Mouse (Mus musculus) thymus, postnatal 14 days (tissue): ENCODE results near the gene Slit1.

Source experiments
- DNase-seq: peaks from one replicate; pipeline ENCODE4 v3.0.0; 2021

Slit1 gene

DNA sequence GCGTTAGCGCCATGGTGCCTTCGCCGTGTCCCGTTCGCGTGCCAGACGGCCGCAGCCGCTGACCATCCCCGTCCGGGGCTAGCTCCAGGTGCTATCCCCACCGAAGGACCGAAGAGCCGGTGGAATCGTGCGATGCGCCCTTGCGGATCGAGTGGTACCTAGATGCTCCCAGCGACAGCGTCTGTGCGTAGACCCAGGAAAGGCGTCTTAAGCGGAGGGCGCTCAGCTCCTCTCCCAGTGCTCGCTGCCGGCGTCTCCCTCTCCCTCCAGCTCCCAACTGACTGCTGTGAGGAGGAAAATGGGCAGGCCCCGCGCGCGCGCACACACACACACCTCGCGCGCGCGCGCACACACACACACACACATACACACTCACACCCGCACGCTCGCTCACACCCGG lies at the start of gene Slit1:
Slit1 (minus strand) TSS at position 270 of the 400 bp plus-strand sequence.
- no peak for DNase-seq

DNA sequence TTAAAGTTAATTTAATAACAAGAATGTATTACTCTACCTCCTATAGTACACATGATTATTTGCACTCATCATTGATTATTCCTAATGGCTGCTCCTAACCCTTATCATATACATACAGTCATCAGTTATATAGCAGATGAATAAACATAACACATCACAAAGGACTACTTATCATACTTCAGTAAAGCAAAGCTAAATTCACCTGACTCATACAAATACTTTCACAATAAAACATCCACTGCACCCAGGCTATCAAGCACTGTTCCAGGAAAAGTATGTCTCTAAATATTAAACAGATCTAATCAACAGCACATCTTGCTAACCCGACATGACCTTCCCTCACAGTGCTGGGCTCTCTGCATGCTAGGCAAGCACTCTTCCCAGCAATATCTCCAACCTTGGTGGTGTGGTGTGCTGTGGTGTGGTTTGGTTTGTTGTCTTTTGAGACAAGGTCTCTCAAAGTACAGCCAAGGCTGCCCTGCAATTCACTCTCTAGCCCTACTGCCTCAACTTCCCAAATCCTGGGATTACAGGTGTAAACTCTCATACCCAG lies 49.5 kb upstream of the Slit1 start:
- DNase-seq: no peak

DNA sequence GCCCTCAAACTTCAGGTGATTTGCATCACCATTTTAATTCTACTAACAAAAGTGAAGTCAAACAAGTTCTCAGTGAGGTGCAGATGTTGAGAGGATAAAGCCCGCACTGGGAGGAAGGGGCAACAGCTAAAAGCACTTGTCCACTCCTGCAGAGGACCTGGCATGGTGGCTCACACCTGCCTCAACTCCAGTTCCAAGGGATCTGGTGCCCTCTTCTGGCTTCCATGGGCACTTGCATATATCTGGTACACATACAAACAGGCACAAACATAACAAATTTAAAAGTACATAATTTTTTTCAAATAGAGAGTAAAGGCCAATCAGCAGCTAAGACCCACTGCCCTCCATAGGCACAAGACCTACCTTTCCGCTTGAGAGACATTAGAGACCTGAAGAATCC lies 47.9 kb upstream of the Slit1 start:
- no peak for DNase-seq

DNA sequence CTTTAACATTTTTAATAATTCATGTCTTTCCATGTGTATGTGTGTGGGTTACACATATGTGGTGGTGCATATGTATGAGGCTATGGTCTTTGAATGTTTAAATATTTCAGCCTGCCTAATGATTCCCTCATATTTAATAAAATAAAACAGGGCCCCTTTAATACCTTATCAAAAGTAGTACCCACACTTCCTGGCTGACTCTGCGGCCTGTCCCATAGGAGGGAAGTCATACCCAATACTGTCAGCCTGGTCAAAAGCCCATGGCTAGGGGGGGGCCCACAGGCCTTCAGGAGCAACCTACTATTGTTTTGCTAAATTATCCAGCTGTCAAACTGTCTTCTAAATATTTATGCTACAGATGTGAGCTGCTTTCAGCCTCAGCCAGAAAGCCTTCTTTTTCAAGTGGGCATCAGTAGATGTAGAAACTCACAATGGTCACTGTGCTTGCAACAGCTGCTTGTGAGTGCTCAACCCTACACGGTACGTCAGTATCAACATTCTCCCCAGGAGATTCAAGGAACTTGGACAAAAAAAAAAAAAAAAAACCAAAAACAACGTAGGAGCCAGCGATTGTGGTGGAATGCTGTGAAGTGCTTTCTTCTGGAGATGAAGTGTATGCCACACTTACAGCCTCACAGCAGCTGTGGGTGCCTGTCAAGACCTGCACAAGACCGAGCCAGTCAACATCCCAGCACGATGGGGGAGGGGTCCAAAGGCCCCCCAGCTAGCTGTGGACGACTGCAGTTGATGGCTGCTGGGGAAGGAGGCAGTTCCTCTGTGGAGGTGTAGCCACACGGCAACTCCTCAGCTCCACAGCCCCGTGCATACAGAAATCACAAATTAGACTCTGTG lies 45.9 kb upstream of the Slit1 start:
- DNase-seq: no peak

DNA sequence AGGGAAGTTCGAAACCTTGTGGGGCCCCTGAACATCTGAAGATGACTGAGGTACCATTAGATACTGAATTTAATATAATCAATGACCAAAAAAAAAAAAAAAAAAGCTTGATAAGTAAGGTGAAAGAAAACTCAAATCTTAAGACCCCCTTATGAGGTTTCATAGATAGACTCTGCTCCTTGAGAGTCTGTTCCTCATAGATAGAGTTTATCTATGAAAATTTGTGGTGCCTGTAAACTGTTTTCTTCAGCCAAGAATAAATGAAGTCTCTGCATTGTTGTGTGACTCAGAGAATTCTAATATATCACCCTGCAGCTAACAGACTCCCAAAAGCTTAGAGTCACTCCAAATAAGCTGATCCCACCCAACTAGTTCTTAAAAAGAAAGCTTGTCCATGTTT lies 43.4 kb upstream of the Slit1 start:
- no peak for DNase-seq

DNA sequence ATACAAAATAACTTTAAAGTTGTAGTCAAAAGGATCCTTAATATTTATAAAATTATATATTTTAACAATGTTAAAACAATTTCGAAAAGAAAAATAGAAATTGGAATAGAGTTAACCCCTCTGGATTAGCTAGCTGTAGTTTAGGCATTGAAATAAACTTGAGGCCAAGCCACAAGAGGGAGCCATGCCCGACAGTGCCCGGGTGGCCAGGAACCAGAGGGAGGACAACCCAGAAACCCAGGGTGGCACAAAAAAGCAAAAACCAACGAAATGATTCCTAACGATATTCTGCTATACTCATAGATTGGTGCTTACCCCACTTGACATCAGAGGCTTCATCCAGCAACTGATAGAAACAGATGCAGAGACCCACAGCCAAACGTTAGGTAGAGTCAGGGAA lies 34.0 kb upstream of the Slit1 start:
- DNase-seq: no peak

DNA sequence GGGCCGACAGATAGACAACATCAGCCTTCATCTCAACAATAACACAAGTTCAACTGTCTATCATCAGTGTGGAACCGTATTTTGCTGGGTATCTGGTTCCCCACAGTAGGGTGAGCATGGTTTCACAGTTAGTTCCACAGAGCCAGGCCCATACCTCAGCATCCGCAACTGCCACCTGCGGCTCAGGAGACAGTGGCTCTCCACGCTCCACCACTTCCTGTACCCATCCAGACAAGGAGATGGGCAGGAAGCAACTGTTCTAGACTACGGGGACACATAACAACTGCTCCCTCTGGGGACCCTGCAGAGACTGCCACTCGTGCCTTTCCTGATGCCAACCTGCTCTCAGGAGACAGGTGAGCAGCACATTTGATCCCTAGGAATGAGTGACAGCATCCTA lies 25.2 kb upstream of the Slit1 start:
- peak; percentile 72 for DNase-seq

DNA sequence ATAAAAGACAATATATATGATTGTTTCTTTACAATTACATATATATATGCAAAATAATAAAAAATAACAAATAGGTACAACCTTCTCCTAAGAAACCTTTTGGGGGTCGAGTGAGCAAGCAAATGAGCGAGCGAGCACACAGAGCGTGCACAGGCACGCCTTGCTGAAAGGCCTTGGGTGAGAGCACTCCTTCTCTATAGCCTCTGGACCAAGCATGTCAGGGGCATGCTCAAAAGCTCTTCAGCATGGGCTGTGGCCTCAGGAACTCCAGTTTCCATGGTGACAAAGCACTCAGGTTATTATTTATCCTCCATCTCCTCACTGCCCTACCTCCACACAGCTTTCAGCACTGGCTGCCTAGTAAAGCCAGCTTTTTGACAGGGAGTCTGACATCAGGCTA lies 23.2 kb upstream of the Slit1 start:
- DNase-seq: no peak

DNA sequence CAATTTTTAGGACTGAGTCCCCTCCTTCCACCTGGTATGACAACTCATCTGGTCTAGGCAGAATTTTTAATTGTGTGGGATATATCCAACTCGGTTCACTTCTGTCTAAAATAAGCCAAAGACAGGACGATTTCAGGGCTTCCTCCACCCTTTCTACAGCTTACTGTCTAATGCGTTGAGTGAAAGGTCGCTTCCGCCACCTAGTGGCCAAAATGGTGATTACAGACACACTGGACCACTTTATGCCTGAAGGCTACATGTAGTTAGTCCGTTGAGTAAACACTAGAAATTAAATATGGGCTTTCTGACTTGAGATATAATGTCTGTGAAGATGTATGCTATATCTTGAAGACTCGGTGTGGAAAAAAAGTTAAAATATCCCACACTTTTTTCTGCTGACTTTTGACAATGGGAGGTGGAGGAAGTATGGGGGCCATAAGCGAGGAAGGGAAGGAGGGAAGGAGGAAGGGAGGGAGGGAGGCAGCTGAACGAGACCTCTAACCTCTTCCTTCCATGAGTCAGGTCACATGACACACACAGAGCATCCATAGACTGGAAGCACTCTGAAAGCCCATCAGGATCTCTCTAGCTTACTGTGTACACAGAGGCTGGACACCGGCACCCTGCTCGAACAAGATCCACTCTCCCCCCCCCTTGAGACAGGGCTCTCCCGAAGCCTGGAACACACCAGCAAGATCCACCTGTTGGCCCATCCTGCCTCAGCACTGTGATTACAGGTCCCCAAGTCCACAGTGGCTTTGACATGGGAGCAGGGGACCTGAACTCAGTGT lies 20.6 kb upstream of the Slit1 start:
- DNase-seq: peak; percentile 88

DNA sequence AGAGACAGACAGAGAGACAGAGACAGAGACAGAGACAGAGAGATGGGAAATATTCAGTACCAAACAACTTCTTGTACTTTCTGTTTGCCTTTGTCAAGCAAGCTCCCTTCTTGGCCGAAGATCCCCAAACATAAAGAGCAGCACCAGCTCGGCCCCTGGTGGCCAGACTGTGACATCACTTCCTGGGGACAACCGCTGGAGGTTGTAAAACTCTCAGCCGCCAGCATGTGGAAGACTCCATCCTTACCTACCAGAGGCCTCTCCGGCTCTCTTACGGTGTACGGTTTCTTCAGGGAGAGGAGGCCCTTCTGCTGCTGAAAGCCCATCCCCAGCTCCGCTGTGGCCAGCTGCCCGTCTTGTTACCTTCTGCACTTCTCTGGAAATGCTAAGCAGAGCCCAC lies 18.1 kb upstream of the Slit1 start:
- DNase-seq: no peak

DNA sequence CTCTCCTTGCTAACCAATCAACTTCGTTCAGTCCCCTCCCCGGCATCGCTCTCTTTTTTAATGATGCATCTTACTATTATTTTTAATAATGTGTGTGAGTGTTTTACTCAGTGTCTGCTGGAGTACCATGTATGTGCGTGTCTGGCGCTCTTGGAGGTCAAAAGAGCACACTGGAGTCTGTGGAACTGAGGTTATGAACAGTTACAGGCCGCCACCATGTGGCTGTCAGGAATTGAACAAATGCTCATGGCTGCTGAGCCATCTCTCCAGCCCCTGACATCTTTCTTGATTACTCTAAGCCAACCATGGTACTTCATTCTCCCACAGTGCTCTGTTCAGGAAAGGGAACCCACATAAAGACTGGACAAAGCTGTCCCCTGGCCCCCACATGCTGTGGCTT lies 16.3 kb upstream of the Slit1 start:
- no peak for DNase-seq

DNA sequence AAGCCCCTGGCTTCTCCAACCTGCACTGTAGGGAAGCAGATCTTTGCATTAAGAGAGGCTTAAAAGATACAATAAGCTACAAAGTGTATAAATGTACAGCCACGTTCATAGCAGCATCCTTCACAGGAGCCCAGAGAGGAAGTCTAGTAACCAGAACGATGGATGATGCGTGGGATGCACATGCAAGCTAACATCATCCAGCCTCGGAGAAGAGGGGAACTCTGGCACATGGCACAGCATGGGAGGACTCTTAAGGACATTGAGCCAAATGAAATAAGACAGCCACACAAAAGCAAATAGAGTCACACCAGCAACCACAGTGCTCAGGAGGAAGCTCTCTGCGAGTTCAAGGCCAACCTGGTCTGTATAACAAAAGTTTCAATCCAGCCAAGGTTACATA lies 15.8 kb upstream of the Slit1 start:
- no peak for DNase-seq

DNA sequence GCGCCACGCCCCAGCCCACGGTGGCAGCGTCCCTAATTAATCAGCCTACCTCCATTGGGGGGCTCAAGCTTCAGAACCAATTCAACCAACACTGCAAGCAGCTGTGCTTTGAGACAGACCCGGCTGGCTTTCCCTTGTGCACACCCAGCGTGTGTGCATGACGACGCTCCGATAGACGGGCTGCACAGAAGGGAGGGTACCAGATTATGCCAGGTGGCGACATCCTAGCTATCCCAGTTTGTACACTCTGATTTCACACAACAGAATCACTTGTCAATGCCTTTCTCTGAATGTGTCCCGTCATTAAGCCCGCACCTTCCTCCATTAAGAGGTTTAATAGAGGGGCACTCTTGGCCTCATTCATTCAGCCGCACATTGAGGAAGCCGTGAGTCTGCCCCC lies 11.3 kb upstream of the Slit1 start:
- no peak for DNase-seq

DNA sequence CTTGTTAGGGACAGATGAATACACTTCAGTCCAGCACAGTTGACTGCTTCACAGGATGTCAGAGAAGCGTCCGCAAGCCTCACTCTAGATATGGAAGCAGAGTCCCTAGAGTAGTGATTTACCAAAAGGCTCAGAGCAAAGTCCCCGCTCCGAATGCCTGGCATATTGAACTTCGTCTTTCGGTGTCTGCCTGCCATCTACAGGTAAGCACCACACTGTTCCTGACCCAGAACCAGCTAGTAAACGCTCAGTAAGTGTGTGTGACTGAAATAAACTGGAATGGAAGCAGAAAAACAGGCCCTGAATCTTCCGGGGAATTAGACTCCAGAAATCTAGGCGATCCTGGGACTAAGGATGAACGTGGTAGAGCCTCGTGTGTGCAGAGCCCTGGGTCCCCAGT lies 8.4 kb upstream of the Slit1 start:
- no peak for DNase-seq

DNA sequence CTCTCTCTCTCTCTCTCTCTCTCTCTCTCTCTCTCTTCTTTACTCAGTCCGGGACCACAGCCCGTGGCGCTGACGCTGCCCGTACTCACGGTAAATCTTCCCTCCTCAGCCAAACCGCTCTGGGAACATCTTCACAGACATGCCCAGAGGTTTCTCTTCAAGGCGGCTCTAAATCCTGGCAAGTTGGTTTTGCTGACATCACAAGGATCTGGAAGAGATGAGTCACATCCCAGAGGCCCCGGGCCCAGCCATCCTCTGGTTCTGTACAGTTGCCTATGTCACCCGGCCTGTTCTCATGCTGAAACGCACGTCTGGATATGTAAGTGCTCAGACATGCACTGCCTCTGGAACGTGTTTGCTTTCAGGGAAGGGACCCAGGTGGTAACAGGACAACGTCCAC lies 4.0 kb upstream of the Slit1 start:
- DNase-seq: no peak

DNA sequence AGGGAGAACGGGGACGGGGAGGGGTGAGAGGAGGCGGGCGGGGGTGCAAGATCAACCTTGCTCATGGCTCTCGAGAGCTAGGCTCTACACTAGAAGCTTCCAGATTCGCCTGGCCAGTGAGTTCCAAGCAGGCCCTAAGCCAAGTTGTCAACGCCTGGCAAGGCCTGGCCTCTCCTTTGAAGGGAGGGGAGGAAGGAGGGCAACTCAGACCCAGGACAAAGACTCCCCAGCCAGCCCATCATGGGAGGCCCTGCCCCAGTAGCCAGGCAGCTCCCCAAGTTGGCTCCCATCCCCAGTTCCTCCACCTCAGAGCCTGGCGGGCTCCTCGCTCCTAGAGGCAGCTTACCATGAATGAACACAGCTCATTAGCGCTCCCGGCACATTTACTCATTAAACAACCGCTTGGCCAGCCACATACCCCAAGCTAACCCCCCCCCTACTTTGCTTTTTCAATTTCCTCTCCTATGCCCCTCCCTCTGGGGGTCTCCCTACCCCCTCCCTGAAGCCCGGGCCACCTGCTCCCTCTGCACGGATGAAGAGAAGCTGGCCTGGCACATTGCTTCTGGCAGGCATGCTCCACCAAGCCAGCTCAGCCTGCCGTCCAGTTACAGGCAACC lies 2.6 kb upstream of the Slit1 start:
- no peak for DNase-seq

DNA sequence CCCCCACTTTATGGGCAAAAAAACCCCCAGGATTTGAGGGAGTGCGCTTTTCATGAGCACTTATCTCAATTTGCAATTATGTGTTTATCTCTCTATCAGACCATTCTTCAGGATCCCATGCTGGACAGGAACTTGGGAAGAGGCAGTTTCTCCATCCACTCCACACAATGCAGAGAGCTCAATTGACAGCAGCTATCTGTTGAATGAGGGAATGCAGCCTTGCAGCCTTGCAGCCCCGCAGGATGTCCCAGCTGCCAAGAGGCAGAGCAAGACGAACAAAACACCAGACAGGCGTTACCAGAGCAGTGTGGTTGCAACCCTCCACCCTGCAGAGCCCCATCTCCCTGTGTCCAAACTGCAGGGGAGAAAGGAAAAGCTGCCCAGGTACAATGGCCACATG lies 4.6 kb downstream of the Slit1 start:
- DNase-seq: no peak

DNA sequence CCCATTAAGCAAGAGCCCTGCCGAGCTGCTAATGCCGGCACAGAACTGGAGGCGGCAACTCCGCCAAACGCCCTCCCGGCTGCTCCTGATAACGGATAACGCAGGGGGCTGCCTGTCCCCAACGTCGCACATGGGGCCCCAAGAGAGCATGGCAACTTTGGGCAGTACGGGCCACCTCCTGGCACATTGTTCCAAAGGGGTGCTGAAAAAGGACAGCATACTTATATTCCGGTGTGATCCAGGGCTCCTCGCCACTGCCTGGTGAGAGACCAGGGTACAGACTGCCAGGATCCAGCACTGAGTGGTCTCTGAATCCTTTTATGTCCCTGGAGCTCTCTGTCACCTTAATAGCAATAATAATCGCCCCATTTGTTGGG lies 5.0 kb downstream of the Slit1 start:
- no peak for DNase-seq

DNA sequence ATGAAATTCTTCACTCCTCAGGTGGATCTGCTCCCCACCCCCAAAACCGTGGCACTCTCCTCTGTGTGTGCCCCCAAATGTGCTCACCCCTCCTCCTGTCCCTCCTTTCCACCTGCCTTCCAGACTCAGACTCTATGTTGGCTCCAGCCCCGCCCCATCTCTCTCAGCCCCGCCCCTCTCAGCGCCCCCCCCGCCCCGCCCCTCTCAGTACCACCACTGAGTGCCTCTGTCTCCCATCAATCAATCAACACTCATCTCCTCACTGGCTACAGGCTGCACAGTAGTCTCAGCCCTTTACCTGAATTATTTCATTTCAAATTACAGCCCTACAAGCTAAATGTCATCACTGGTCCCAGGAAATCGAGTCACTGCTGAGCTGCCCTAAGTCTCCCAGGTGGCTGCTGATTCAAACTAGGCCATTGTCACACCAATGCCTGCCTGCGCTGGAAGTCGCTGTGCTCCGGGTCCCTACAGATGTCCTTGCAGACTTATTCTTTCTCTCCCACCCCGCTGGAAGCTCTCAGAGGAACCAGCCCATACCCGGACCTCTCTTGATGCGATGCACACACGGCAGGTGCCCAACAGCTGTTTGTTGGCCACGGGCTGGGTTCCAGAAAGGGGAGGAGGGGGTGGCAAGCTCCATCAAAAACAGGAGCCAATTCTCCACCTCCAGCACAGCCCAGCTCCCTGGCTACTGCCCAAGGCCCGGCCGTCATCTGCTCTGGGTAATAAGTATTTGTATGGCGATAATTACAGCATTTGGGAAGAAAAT lies 5.6 kb downstream of the Slit1 start:
- no peak for DNase-seq

DNA sequence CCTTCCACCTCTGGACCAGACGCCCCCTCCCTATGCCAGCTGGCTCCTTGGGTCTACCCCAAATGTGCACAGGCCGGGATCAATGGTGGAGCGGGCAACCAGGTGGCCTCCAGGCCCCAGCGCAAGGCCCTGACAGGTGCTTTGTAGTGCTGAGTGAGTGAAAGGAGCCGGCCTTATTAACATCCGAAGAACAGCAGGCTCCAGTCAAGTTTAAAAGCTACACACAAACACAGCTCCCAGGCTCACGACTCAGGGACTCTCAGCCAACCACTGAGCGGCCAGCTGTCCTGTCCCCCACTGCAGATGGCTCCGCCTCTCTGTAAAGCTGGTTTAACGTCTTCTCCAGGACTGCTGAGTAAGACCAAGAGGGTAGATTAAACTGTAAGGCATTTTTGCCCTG lies 8.8 kb downstream of the Slit1 start:
- DNase-seq: no peak

DNA sequence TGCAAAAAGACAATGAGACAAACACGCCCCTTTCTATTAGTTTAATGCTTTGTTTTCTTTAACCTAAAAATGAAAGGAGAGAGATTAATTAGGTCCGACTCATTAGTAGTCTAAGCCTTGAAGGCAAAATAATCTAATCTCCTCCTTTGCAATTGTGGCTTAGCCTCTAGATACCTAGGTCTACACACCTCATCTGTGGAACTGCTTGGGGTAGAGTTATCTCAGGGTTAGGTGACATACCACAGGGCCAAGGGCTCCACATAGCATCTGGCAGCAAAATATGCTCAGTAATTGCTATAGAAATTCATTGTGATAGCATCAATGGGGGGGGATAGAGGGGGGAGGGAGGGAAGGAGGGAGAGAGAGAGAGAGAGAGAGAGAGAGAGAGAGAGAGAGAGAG lies 18.0 kb downstream of the Slit1 start:
- DNase-seq: no peak

DNA sequence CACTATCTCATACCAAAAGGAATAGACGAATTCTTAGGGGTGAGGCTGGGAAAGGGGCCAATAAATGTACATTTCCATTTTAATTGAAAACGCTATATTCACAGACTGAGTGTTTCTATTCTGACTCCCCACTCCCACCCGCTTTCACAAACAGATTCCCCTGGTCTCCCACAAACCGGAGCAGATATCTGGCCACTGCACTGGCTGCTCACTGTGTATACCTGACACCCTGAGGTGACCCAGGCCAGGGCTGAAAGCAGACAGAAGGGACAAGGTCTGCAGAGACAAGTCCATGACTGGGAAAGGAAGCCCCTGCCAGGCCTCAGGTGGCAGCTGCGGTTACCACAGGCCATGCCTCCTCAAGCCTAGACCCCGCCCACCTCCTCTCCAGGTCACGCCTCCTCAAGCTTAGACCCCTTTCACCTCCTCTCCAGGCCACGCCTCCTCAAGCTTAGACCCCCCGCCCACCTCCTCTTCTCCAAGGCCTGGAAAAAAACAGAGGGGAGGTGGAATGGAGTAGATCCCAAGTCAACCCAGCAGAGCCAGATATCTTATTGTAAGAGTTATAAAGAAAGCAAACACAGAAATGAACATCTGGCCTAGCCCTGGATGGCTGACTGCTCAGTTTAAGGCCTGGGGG lies 18.5 kb downstream of the Slit1 start:
- peak; percentile 60 for DNase-seq
